Mouse (Mus musculus) lung, postnatal 0 days (tissue): ENCODE data around the gene Cntnap2.

Experiments
- CTCF ChIP-seq: IDR thresholded peaks from 2 replicates; pipeline ENCODE4 v1.5.1; 2016; ENCODE audit warnings: antibody characterized with exemption, mild to moderate bottlenecking
- EP300 ChIP-seq: IDR thresholded peaks from 2 replicates; pipeline ENCODE4 v1.6.1; 2016; ENCODE audit warnings: antibody characterized with exemption, mild to moderate bottlenecking, control low read depth

GRCm38 (mm10) chr6:46428231-46428630, 1369.1 kb downstream of the Cntnap2 start:
- TF ChIP-seq EP300 (no peak), CTCF (no peak)
